Comparison of ENCODE assay signal across 28 mouse cellular contexts in the genomic region with DNA sequence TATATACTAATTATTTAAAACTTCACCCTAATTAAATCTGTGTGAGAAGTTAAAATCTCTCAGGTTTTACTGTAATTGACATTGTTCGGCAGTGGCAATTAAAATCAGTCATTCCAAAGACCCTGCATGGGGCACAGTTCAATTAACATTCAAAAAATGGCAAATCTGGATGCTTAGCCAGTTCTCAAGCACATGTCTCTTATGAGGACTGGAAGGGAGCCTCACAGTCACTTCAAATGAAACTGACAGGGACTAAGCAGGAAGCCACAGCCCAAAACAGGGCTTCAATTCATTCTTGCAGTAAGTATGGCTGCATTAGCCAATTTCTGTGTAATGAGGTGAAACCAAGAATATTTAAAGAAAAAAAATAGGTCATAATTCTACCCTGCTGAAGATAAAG.
A peak's percentile ranks its signal among the peaks of the same experiment; 100 is the strongest.
DNase-seq lines count a peak whose midpoint lies in the region; ATAC-seq and TF ChIP-seq lines count a peak whose summit lies in the region.
"Had no signal": no experiment of that assay in that cellular context is flagged by ENCODE, and none has a peak within 500 bp of the region (broad histone marks: within the 10 kb centered on the region; RNA-seq: fewer than 3 reads in every experiment).

No protein-coding gene starts in this region.

- DNase-seq in forebrain, embryonic 11.5 days (ENCODE audit: low spot score) = no peak
- no peak for DNase-seq in forebrain, embryonic 10.5 days (ENCODE audit: extremely low spot score, low spot score)
- no peak for DNase-seq in midbrain, embryonic 14.5 days
- peak; percentile 69 for DNase-seq in retina, embryonic 14.5 days (ENCODE audit: low spot score)
- no peak for DNase-seq in hindbrain, postnatal 0 days (ENCODE audit: low spot score)
- DNase-seq: adrenal gland, postnatal 14 days; cerebellum, adult 11-12 months; cerebellum, adult 8-10 months; cerebellum, postnatal 36 days; embryo, embryonic 11 days; gastrocnemius, adult 2 months; gastrocnemius, postnatal 14 days; heart, adult 11 months; heart, postnatal 10 days; heart, postnatal 36 days; kidney, adult 2 months had no signal

- no peaks in the 10 kb centered on the region for H3K4me1 ChIP-seq in forebrain, embryonic 11.5 days (replicated peaks; ENCODE audit: control insufficient read depth, insufficient read depth, low read length)
- H3K4me1 ChIP-seq in forebrain, embryonic 10.5 days = peaks cover 5% of the 10 kb centered on the region; the same call in 1 of the 2 replicates
- H3K4me1 ChIP-seq in midbrain, embryonic 12.5 days = no peaks in the 10 kb centered on the region
- H3K4me1 ChIP-seq in midbrain, embryonic 14.5 days (ENCODE audit: control insufficient read depth, insufficient read depth, low read length) = no peaks in the 10 kb centered on the region
- H3K4me1 ChIP-seq in hindbrain, postnatal 0 days (ENCODE audit: insufficient read depth, low read length) = no peaks in the 10 kb centered on the region
- H3K4me1 ChIP-seq in heart, embryonic 11.5 days (ENCODE audit: control insufficient read depth, insufficient read depth, low read length) = no peaks in the 10 kb centered on the region
- H3K4me1 ChIP-seq: embryonic facial prominence, embryonic 15.5 days; heart, embryonic 12.5 days; hindbrain, embryonic 10.5 days; hindbrain, embryonic 13.5 days had no signal

- no peak overlapping the region for H3K27ac ChIP-seq in forebrain, embryonic 11.5 days (ENCODE audit: low read depth, low read length)
- no peak overlapping the region for H3K27ac ChIP-seq in forebrain, embryonic 10.5 days
- H3K27ac ChIP-seq in midbrain, embryonic 12.5 days (replicated peaks) = no peak overlapping the region
- no peak overlapping the region for H3K27ac ChIP-seq in midbrain, embryonic 14.5 days (replicated peaks; ENCODE audit: low read depth, low read length)
- no peak overlapping the region for H3K27ac ChIP-seq in hindbrain, postnatal 0 days
- H3K27ac ChIP-seq in heart, embryonic 11.5 days (ENCODE audit: low read depth, low read length) = no peak overlapping the region
- H3K27ac ChIP-seq: embryonic facial prominence, embryonic 15.5 days; forebrain, embryonic 13.5 days; gastrocnemius, adult 2 months; heart, embryonic 15.5 days; hindbrain, embryonic 10.5 days; hindbrain, embryonic 13.5 days had no signal

- no peaks in the 10 kb centered on the region for H3K9me3 ChIP-seq in forebrain, embryonic 11.5 days (ENCODE audit: control insufficient read depth, low read length)
- no peaks in the 10 kb centered on the region for H3K9me3 ChIP-seq in forebrain, embryonic 10.5 days
- H3K9me3 ChIP-seq in midbrain, embryonic 12.5 days = no peaks in the 10 kb centered on the region
- H3K9me3 ChIP-seq in midbrain, embryonic 14.5 days (ENCODE audit: control insufficient read depth, low read length) = no peaks in the 10 kb centered on the region
- no peaks in the 10 kb centered on the region for H3K9me3 ChIP-seq in hindbrain, postnatal 0 days (ENCODE audit: low read length)
- no peaks in the 10 kb centered on the region for H3K9me3 ChIP-seq in heart, embryonic 11.5 days (replicated peaks; ENCODE audit: control insufficient read depth, low read length)
- H3K9me3 ChIP-seq: embryonic facial prominence, embryonic 15.5 days; forebrain, embryonic 13.5 days; heart, embryonic 12.5 days; heart, embryonic 15.5 days; hindbrain, embryonic 10.5 days; hindbrain, embryonic 13.5 days had no signal

- no peaks in the 10 kb centered on the region for H3K36me3 ChIP-seq in forebrain, embryonic 11.5 days (ENCODE audit: control insufficient read depth, insufficient read depth, low read length)
- no peaks in the 10 kb centered on the region for H3K36me3 ChIP-seq in forebrain, embryonic 10.5 days (replicated peaks)
- H3K36me3 ChIP-seq in midbrain, embryonic 12.5 days = no peaks in the 10 kb centered on the region
- H3K36me3 ChIP-seq in midbrain, embryonic 14.5 days (ENCODE audit: control insufficient read depth, insufficient read depth, low read length) = no peaks in the 10 kb centered on the region
- H3K36me3 ChIP-seq in hindbrain, postnatal 0 days (ENCODE audit: insufficient read depth, low read length) = no peaks in the 10 kb centered on the region
- no peaks in the 10 kb centered on the region for H3K36me3 ChIP-seq in heart, embryonic 11.5 days (ENCODE audit: control insufficient read depth, insufficient read depth, low read length)
- H3K36me3 ChIP-seq: embryonic facial prominence, embryonic 15.5 days; heart, embryonic 12.5 days; heart, embryonic 15.5 days; hindbrain, embryonic 10.5 days; hindbrain, embryonic 13.5 days had no signal

- no peaks in the 10 kb centered on the region for H3K27me3 ChIP-seq in forebrain, embryonic 11.5 days (ENCODE audit: control insufficient read depth, insufficient read depth, low read length)
- no peaks in the 10 kb centered on the region for H3K27me3 ChIP-seq in forebrain, embryonic 10.5 days (ENCODE audit: poor library complexity, severe bottlenecking)
- no peaks in the 10 kb centered on the region for H3K27me3 ChIP-seq in midbrain, embryonic 12.5 days
- H3K27me3 ChIP-seq in midbrain, embryonic 14.5 days (ENCODE audit: control insufficient read depth, insufficient read depth, low read length) = no peaks in the 10 kb centered on the region
- H3K27me3 ChIP-seq in hindbrain, postnatal 0 days (ENCODE audit: insufficient read depth, low read length) = no peaks in the 10 kb centered on the region
- no peaks in the 10 kb centered on the region for H3K27me3 ChIP-seq in heart, embryonic 11.5 days (ENCODE audit: control insufficient read depth, insufficient read depth, low read length)
- H3K27me3 ChIP-seq: embryonic facial prominence, embryonic 15.5 days; forebrain, embryonic 13.5 days; heart, embryonic 12.5 days; heart, embryonic 15.5 days; hindbrain, embryonic 13.5 days had no signal

- no peak for TF ChIP-seq CTCF in hindbrain, postnatal 0 days (IDR thresholded peaks at IDR 0.05; ENCODE audit: low read depth)

- 63% methylated on average over 1 of the region's 1 CpGs for WGBS in forebrain, embryonic 11.5 days
- WGBS in forebrain, embryonic 10.5 days = 80% methylated on average over 1 of the region's 1 CpGs
- WGBS in midbrain, embryonic 12.5 days = 85% methylated on average over 1 of the region's 1 CpGs
- WGBS in midbrain, embryonic 14.5 days = 82% methylated on average over 1 of the region's 1 CpGs
- 58% methylated on average over 1 of the region's 1 CpGs for WGBS in hindbrain, postnatal 0 days
- 78% methylated on average over 1 of the region's 1 CpGs for WGBS in heart, embryonic 11.5 days (ENCODE audit: insufficient replicate concordance)

- H3K9ac ChIP-seq in forebrain, embryonic 11.5 days (ENCODE audit: low read length) = no peak overlapping the region
- no peak overlapping the region for H3K9ac ChIP-seq in midbrain, embryonic 12.5 days (replicated peaks)
- H3K9ac ChIP-seq in midbrain, embryonic 14.5 days (replicated peaks; ENCODE audit: low read length) = no peak overlapping the region
- no peak overlapping the region for H3K9ac ChIP-seq in hindbrain, postnatal 0 days (replicated peaks; ENCODE audit: low read length)
- no peak overlapping the region for H3K9ac ChIP-seq in heart, embryonic 11.5 days (ENCODE audit: low read depth, low read length)
- H3K9ac ChIP-seq: embryonic facial prominence, embryonic 15.5 days; forebrain, embryonic 13.5 days; heart, embryonic 12.5 days; heart, embryonic 15.5 days; hindbrain, embryonic 13.5 days had no signal

- ATAC-seq in forebrain, embryonic 11.5 days (replicated peaks; ENCODE audit: low FRiP score) = peak; percentile 65
- 0 out of 2 replicates have a peak, but pooled peaks have one; percentile 9 for ATAC-seq in midbrain, embryonic 12.5 days (ENCODE audit: low FRiP score, low read depth)
- no peak for ATAC-seq in midbrain, embryonic 14.5 days (ENCODE audit: low FRiP score, low TSS enrichment)
- no peak for ATAC-seq in hindbrain, postnatal 0 days
- no peak for ATAC-seq in heart, embryonic 11.5 days (replicated peaks; ENCODE audit: insufficient number of reproducible peaks, low FRiP score, low TSS enrichment)
- ATAC-seq: CD4-positive, CD25-positive, alpha-beta regulatory T cell, adult 4 months; forebrain, embryonic 13.5 days; hindbrain, embryonic 16.5 days; inflammation-experienced regulatory T-cells, adult 6 months; intestine, embryonic 16.5 days had no signal

- no peak overlapping the region for H3K4me2 ChIP-seq in forebrain, embryonic 11.5 days (ENCODE audit: low read depth, low read length, severe bottlenecking)
- H3K4me2 ChIP-seq in midbrain, embryonic 12.5 days (replicated peaks) = no peak overlapping the region
- no peak overlapping the region for H3K4me2 ChIP-seq in midbrain, embryonic 14.5 days (ENCODE audit: low read length)
- H3K4me2 ChIP-seq in hindbrain, postnatal 0 days (ENCODE audit: low read depth, low read length) = no peak overlapping the region
- H3K4me2 ChIP-seq in heart, embryonic 11.5 days = no peak overlapping the region
- H3K4me2 ChIP-seq: embryonic facial prominence, embryonic 15.5 days; forebrain, embryonic 13.5 days; heart, embryonic 12.5 days; heart, embryonic 15.5 days; hindbrain, embryonic 13.5 days had no signal

- H3K4me3 ChIP-seq in forebrain, embryonic 11.5 days (ENCODE audit: low read depth, low read length) = no peak overlapping the region
- no peak overlapping the region for H3K4me3 ChIP-seq in forebrain, embryonic 10.5 days
- no peak overlapping the region for H3K4me3 ChIP-seq in midbrain, embryonic 12.5 days
- no peak overlapping the region for H3K4me3 ChIP-seq in midbrain, embryonic 14.5 days (replicated peaks; ENCODE audit: low read depth, low read length)
- H3K4me3 ChIP-seq in hindbrain, postnatal 0 days (ENCODE audit: low read length) = no peak overlapping the region
- H3K4me3 ChIP-seq in heart, embryonic 11.5 days (ENCODE audit: low read depth, low read length) = no peak overlapping the region
- H3K4me3 ChIP-seq: embryonic facial prominence, embryonic 15.5 days; forebrain, embryonic 13.5 days; gastrocnemius, adult 2 months; heart, embryonic 12.5 days; heart, embryonic 15.5 days; hindbrain, embryonic 10.5 days; hindbrain, embryonic 13.5 days had no signal

Comparison
In these comparisons a context has a peak if more than half of its experiments do, and no peak if none do; other contexts are left out.
1. ATAC-seq: peak in forebrain, embryonic 11.5 days (single experiment) and midbrain, embryonic 12.5 days (single experiment); none in midbrain, embryonic 14.5 days (single experiment), hindbrain, postnatal 0 days (single experiment) and heart, embryonic 11.5 days (single experiment).